Mouse (Mus musculus) leukemia stem cell, adult 10-12 weeks (primary cell): ENCODE data around the gene Fmnl2. TPM values are rescaled to one million over a fixed set of nuclear protein-coding genes. Genes with fewer than 3 reads are reported as not detected.

Experiments used
- polyA plus RNA-seq: library from polyadenylated mRNA; stranded (reverse); fragments of >175 nt; gene quantifications from 2 replicates; pipeline ENCODE4 v1.2.3, GENCODE M21; 2012; ENCODE audit warnings: low replicate concordance

Fmnl2 gene
- 1.6 and 2.1 TPM in 2 replicates for polyA plus RNA-seq

GRCm38 (mm10) chr2:52857611-52858528, at the start of gene Fmnl2:
TSS of gene Fmnl2 (plus strand) at chr2:52857860.

Other genes with a start within 250 kb of the Fmnl2 start
- not detected in 2 replicates for gene Cacnb4, start 181.0 kb upstream of the Fmnl2 start, polyA plus RNA-seq
- 2.0 and 2.9 TPM in 2 replicates for gene Stam2, start 115.6 kb upstream of the Fmnl2 start, polyA plus RNA-seq